Mouse (Mus musculus): ENCODE measurements around the gene Dync2h1.
"Not testable (repeated sequence)": the region's sequence is repeated elsewhere in the genome, so short reads cannot be mapped to it uniquely, and the experiment has no call there.

- not testable (repeated sequence) for TF ChIP-seq CTCF (IDR thresholded peaks at IDR 0.05; ENCODE audit: low read depth); EP300 (optimal IDR thresholded peaks at IDR 0.05)
Observed at GRCm38 (mm10) chr9:6910537-6910936, 273.7 kb downstream of the Dync2h1 start.
